Mouse (Mus musculus): ENCODE measurements at regions not wholly inside any gene's neighbourhood (a gene's known extent, or its start where the extent isn't known, plus 50 kb on each side); places are given as distances from the start of the nearest gene placed in this dataset.
A peak's percentile ranks its signal among the peaks of the same experiment; 100 is the strongest.
"Not testable (repeated sequence)": the region's sequence is repeated elsewhere in the genome, so short reads cannot be mapped to it uniquely, and the experiment has no call there.

GRCm38 (mm10) chr6:22789731-22790130, 85.6 kb upstream of the Ptprz1 start:
- not testable (repeated sequence) for H3K9ac ChIP-seq (replicated peaks); H3K4me2 ChIP-seq; H3K36me3 ChIP-seq; H3K9me3 ChIP-seq (replicated peaks); H3K27me3 ChIP-seq (replicated peaks); H3K27ac ChIP-seq (replicated peaks); ATAC-seq (ENCODE audit: low FRiP score); H3K4me3 ChIP-seq (replicated peaks)
- 78% methylated on average over 4 of the region's 4 CpGs for WGBS
- peaks cover 12% of the 10 kb centered on the region; the same call in 1 of the 2 replicates for H3K4me1 ChIP-seq

- Histone ChIP-seq H3K36me3 (no peaks in the 10 kb centered on the region), H3K4me2 (no peak overlapping the region), H3K4me3 (replicated peaks) (no peak overlapping the region), H3K9ac (replicated peaks) (no peak overlapping the region), H3K27ac (replicated peaks) (no peak overlapping the region), H3K27me3 (replicated peaks) (no peaks in the 10 kb centered on the region), H3K4me1 (peaks cover 20% of the 10 kb centered on the region; the same call in 1 of the 2 replicates), H3K9me3 (replicated peaks) (no peaks in the 10 kb centered on the region)
- 93% methylated on average over 4 of the region's 4 CpGs for WGBS
- ATAC-seq (ENCODE audit: low FRiP score), result no peak
Measured at GRCm38 (mm10) chr6:22791801-22792200, 83.5 kb upstream of the Ptprz1 start.

DNA sequence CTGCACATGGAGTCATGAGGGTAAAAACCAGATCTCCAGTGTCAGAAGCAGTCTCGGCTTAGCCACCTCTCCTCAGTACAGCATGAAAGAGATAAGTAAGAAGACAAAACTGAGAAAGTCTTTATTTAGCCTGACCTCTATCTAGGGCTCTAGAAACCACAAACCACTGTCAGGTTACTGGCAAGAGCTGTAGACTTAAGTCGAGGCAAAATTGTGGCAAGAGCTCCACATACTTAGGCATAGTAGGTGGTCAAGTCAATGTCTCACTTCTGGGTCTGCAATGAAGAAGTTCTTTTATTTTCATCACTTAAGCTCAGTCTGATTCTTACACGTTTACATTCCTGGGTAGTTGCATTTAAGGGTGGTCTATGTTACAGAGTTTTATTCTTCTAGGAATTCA, 82.7 kb upstream of the Ptprz1 start:
- H3K4me2 ChIP-seq, result no peak overlapping the region
- WGBS, result 89% methylated on average over 3 of the region's 3 CpGs
- no peak overlapping the region for H3K9ac ChIP-seq (replicated peaks)
- no peaks in the 10 kb centered on the region for H3K27me3 ChIP-seq (replicated peaks)
- H3K27ac ChIP-seq (replicated peaks), result no peak overlapping the region
- H3K4me3 ChIP-seq (replicated peaks), result no peak overlapping the region
- no peak for ATAC-seq (ENCODE audit: low FRiP score)
- H3K4me1 ChIP-seq, result peaks cover 20% of the 10 kb centered on the region; the same call in 1 of the 2 replicates
- no peaks in the 10 kb centered on the region for H3K36me3 ChIP-seq
- H3K9me3 ChIP-seq (replicated peaks), result no peaks in the 10 kb centered on the region

DNA sequence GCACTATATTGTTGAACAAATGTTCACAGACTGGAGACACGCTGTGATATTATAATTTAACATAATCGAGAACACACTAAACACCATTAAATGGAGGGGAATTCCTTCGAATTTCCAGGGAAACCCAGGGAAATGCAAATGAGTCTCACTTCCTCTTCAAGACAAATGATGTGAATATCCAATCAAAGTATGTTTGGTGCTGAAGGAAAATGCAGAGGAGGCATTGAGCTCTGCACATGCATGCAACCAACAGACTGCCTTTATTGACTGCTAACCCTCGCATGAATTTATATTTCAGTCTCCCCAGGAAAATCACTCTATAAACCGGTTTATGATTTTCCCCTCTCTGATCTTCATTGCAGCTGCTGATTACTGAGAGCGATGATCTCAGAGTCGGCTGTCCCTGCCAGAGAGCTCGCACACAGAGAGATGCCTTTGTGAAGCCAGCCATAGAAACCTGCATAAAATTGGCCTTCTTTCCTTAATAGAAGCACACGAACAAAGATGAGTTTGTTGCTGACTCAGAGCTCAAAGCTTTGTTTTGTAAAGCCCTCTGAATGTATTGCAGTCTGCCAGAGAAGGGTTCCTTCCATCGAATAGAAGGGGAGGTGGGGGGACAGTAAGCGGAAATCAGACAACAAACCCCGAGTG, 81.1 kb upstream of the Ptprz1 start:
- WGBS, result 10% methylated on average over 12 of the region's 12 CpGs
- H3K9ac ChIP-seq (replicated peaks), result peak overlapping the region; percentile 20; the same call in 1 of the 2 replicates
- peak; percentile 91 for ATAC-seq (ENCODE audit: low FRiP score)

GRCm38 (mm10) chr6:22794755-22795154, 80.5 kb upstream of the Ptprz1 start:
- 21% methylated on average over 3 of the region's 3 CpGs for WGBS

More for the DNA sequence above, 81.1 kb upstream of the Ptprz1 start:
- H3K27me3 ChIP-seq (replicated peaks), result no peaks in the 10 kb centered on the region
- H3K4me3 ChIP-seq (replicated peaks), result peak overlapping the region; percentile 7; the same call in 1 of the 2 replicates
- peak overlapping the region; percentile 45 for H3K4me2 ChIP-seq
- no peaks in the 10 kb centered on the region for H3K36me3 ChIP-seq
- H3K9me3 ChIP-seq (replicated peaks), result no peaks in the 10 kb centered on the region
- H3K4me1 ChIP-seq, result peaks cover 20% of the 10 kb centered on the region; the same call in 1 of the 2 replicates
- peak overlapping the region; percentile 82 for H3K27ac ChIP-seq (replicated peaks)

GRCm38 (mm10) chr6:22795291-22795860, 79.9 kb upstream of the Ptprz1 start:
- Histone ChIP-seq H3K9me3 (replicated peaks) (no peaks in the 10 kb centered on the region), H3K4me1 (peaks cover 20% of the 10 kb centered on the region; the same call in 1 of the 2 replicates), H3K36me3 (no peaks in the 10 kb centered on the region), H3K9ac (replicated peaks) (no peak overlapping the region), H3K27ac (replicated peaks) (peak overlapping the region; percentile 82), H3K4me3 (replicated peaks) (no peak overlapping the region), H3K27me3 (replicated peaks) (no peaks in the 10 kb centered on the region), H3K4me2 (no peak overlapping the region)
- WGBS, result 24% methylated on average over 6 of the region's 6 CpGs
- no peak; the same call in 1 of the 2 replicates for ATAC-seq (ENCODE audit: low FRiP score)

More at GRCm38 (mm10) chr6:22794755-22795154, 80.5 kb upstream of the Ptprz1 start:
- Histone ChIP-seq H3K36me3 (no peaks in the 10 kb centered on the region), H3K27ac (replicated peaks) (peak overlapping the region; percentile 82), H3K4me2 (peak overlapping the region; percentile 45), H3K4me3 (replicated peaks) (no peak overlapping the region), H3K9me3 (replicated peaks) (no peaks in the 10 kb centered on the region), H3K27me3 (replicated peaks) (no peaks in the 10 kb centered on the region), H3K4me1 (peaks cover 20% of the 10 kb centered on the region; the same call in 1 of the 2 replicates), H3K9ac (replicated peaks) (no peak overlapping the region; the same call in 1 of the 2 replicates)
- peak; percentile 54; the same call in 1 of the 2 replicates for ATAC-seq (ENCODE audit: low FRiP score)

GRCm38 (mm10) chr6:22801908-22802307, 73.4 kb upstream of the Ptprz1 start:
- Histone ChIP-seq H3K27me3 (replicated peaks) (no peaks in the 10 kb centered on the region), H3K9ac (replicated peaks) (no peak overlapping the region), H3K27ac (replicated peaks) (no peak overlapping the region), H3K4me3 (replicated peaks) (no peak overlapping the region), H3K4me1 (no peaks in the 10 kb centered on the region), H3K4me2 (no peak overlapping the region), H3K36me3 (no peaks in the 10 kb centered on the region), H3K9me3 (replicated peaks) (no peaks in the 10 kb centered on the region)
- 69% methylated on average over 3 of the region's 3 CpGs for WGBS
- no peak for ATAC-seq (ENCODE audit: low FRiP score)

- Histone ChIP-seq H3K36me3 (no peaks in the 10 kb centered on the region), H3K4me3 (replicated peaks) (no peak overlapping the region), H3K4me2 (no peak overlapping the region), H3K27ac (replicated peaks) (no peak overlapping the region), H3K9ac (replicated peaks) (no peak overlapping the region), H3K4me1 (no peaks in the 10 kb centered on the region), H3K27me3 (replicated peaks) (no peaks in the 10 kb centered on the region), H3K9me3 (replicated peaks) (no peaks in the 10 kb centered on the region)
- WGBS, result 56% methylated on average over 12 of the region's 12 CpGs
- no peak for ATAC-seq (ENCODE audit: low FRiP score)
Measured at GRCm38 (mm10) chr6:22802399-22803092, 72.8 kb upstream of the Ptprz1 start.

- no peak overlapping the region for H3K4me2 ChIP-seq
- H3K27ac ChIP-seq (replicated peaks), result no peak overlapping the region
- no peaks in the 10 kb centered on the region for H3K36me3 ChIP-seq
- no peak overlapping the region for H3K4me3 ChIP-seq (replicated peaks)
- H3K9me3 ChIP-seq (replicated peaks), result no peaks in the 10 kb centered on the region
- no peaks in the 10 kb centered on the region for H3K4me1 ChIP-seq
- no peak for ATAC-seq (ENCODE audit: low FRiP score)
- WGBS, result 89% methylated on average over 4 of the region's 4 CpGs
- no peaks in the 10 kb centered on the region for H3K27me3 ChIP-seq (replicated peaks)
- no peak overlapping the region for H3K9ac ChIP-seq (replicated peaks)
Measured at GRCm38 (mm10) chr6:22803886-22804285, 71.4 kb upstream of the Ptprz1 start.

GRCm38 (mm10) chr6:22825086-22825768, 50.1 kb upstream of the Ptprz1 start:
- no peaks in the 10 kb centered on the region for H3K36me3 ChIP-seq
- no peak for ATAC-seq (ENCODE audit: low FRiP score)
- no peaks in the 10 kb centered on the region for H3K9me3 ChIP-seq (replicated peaks)
- H3K27me3 ChIP-seq (replicated peaks), result no peaks in the 10 kb centered on the region
- no peak overlapping the region for H3K27ac ChIP-seq (replicated peaks)
- H3K4me1 ChIP-seq, result no peaks in the 10 kb centered on the region
- no peak overlapping the region for H3K4me2 ChIP-seq
- H3K4me3 ChIP-seq (replicated peaks), result no peak overlapping the region
- 91% methylated on average over 1 of the region's 1 CpGs for WGBS
- H3K9ac ChIP-seq (replicated peaks), result no peak overlapping the region
